Mouse (Mus musculus): ENCODE results near the gene Terb2. TPM values are rescaled to one million over a fixed set of nuclear protein-coding genes. Genes with fewer than 3 reads are reported as not detected.

The Terb2 gene
- polyA plus RNA-seq, 1 experiment from 2014 or later: not detected

GRCm38 (mm10) chr2:122152850-122153249, 33.2 kb upstream of the Terb2 start:
- H3K9ac ChIP-seq (ENCODE audit: low read depth, low read length): no peak overlapping the region
- no peak for TF ChIP-seq CTCF (IDR thresholded peaks at IDR 0.05; ENCODE audit: low read depth)
- H3K4me2 ChIP-seq (ENCODE audit: low read length): no peak overlapping the region
- H3K4me3 ChIP-seq (replicated peaks; ENCODE audit: low read depth, low read length): no peak overlapping the region
- H3K36me3 ChIP-seq (ENCODE audit: insufficient read depth, low read length): peaks cover 15% of the 10 kb centered on the region; the same call in 1 of the 2 replicates
- H3K27ac ChIP-seq: no peak overlapping the region
- ATAC-seq (replicated peaks; ENCODE audit: low FRiP score, low read depth) (no peak), DNase-seq (ENCODE audit: low spot score) (no peak)
- WGBS: 86% methylated on average over 3 of the region's 3 CpGs
- no peaks in the 10 kb centered on the region for H3K9me3 ChIP-seq (replicated peaks; ENCODE audit: low read length)
- no peaks in the 10 kb centered on the region; the same call in 1 of the 2 replicates for H3K4me1 ChIP-seq (replicated peaks; ENCODE audit: insufficient read depth, low read length)
- no peaks in the 10 kb centered on the region for H3K27me3 ChIP-seq (ENCODE audit: insufficient read depth, low read length)

GRCm38 (mm10) chr2:122153681-122154365, 32.2 kb upstream of the Terb2 start:
- TF ChIP-seq CTCF (IDR thresholded peaks at IDR 0.05; ENCODE audit: low read depth): no peak
- WGBS: 83% methylated on average over 6 of the region's 7 CpGs

GRCm38 (mm10) chr2:122154479-122154878, 31.6 kb upstream of the Terb2 start:
- Histone ChIP-seq H3K27ac (no peak overlapping the region), H3K36me3 (ENCODE audit: insufficient read depth, low read length) (peaks cover 15% of the 10 kb centered on the region; the same call in 1 of the 2 replicates), H3K9me3 (replicated peaks; ENCODE audit: low read length) (no peaks in the 10 kb centered on the region), H3K4me2 (ENCODE audit: low read length) (no peak overlapping the region), H3K27me3 (ENCODE audit: insufficient read depth, low read length) (no peaks in the 10 kb centered on the region), H3K4me1 (replicated peaks; ENCODE audit: insufficient read depth, low read length) (no peaks in the 10 kb centered on the region), H3K4me3 (replicated peaks; ENCODE audit: low read depth, low read length) (no peak overlapping the region), H3K9ac (ENCODE audit: low read depth, low read length) (no peak overlapping the region)
- TF ChIP-seq CTCF (IDR thresholded peaks at IDR 0.05; ENCODE audit: low read depth): no peak
- no peak for DNase-seq (ENCODE audit: low spot score)
- no peak for ATAC-seq (replicated peaks; ENCODE audit: low FRiP score, low read depth)
- 96% methylated on average over 2 of the region's 2 CpGs for WGBS

More at GRCm38 (mm10) chr2:122153681-122154365, 32.2 kb upstream of the Terb2 start:
- DNase-seq (ENCODE audit: low spot score) (no peak), ATAC-seq (replicated peaks; ENCODE audit: low FRiP score, low read depth) (no peak)
- Histone ChIP-seq H3K9me3 (replicated peaks; ENCODE audit: low read length) (no peaks in the 10 kb centered on the region), H3K4me1 (replicated peaks; ENCODE audit: insufficient read depth, low read length) (no peaks in the 10 kb centered on the region; the same call in 1 of the 2 replicates), H3K27ac (no peak overlapping the region), H3K4me2 (ENCODE audit: low read length) (no peak overlapping the region), H3K36me3 (ENCODE audit: insufficient read depth, low read length) (peaks cover 15% of the 10 kb centered on the region; the same call in 1 of the 2 replicates), H3K9ac (ENCODE audit: low read depth, low read length) (no peak overlapping the region), H3K4me3 (replicated peaks; ENCODE audit: low read depth, low read length) (no peak overlapping the region), H3K27me3 (ENCODE audit: insufficient read depth, low read length) (no peaks in the 10 kb centered on the region)

GRCm38 (mm10) chr2:122155292-122155691, 30.8 kb upstream of the Terb2 start:
- ATAC-seq (replicated peaks; ENCODE audit: low FRiP score, low read depth) (no peak), DNase-seq (ENCODE audit: low spot score) (no peak)
- Histone ChIP-seq H3K4me1 (replicated peaks; ENCODE audit: insufficient read depth, low read length) (no peaks in the 10 kb centered on the region), H3K27me3 (ENCODE audit: insufficient read depth, low read length) (no peaks in the 10 kb centered on the region), H3K36me3 (ENCODE audit: insufficient read depth, low read length) (peaks cover 15% of the 10 kb centered on the region; the same call in 1 of the 2 replicates), H3K27ac (no peak overlapping the region), H3K4me3 (replicated peaks; ENCODE audit: low read depth, low read length) (no peak overlapping the region), H3K9ac (ENCODE audit: low read depth, low read length) (no peak overlapping the region), H3K9me3 (replicated peaks; ENCODE audit: low read length) (no peaks in the 10 kb centered on the region), H3K4me2 (ENCODE audit: low read length) (no peak overlapping the region)
- WGBS: 73% methylated on average over 2 of the region's 2 CpGs
- no peak for TF ChIP-seq CTCF (IDR thresholded peaks at IDR 0.05; ENCODE audit: low read depth)

GRCm38 (mm10) chr2:122156051-122156700, 29.9 kb upstream of the Terb2 start:
- H3K27me3 ChIP-seq (ENCODE audit: insufficient read depth, low read length): no peaks in the 10 kb centered on the region
- no peaks in the 10 kb centered on the region for H3K9me3 ChIP-seq (replicated peaks; ENCODE audit: low read length)
- H3K9ac ChIP-seq (ENCODE audit: low read depth, low read length): no peak overlapping the region
- no peak overlapping the region for H3K27ac ChIP-seq
- ATAC-seq (replicated peaks; ENCODE audit: low FRiP score, low read depth) (no peak), DNase-seq (ENCODE audit: low spot score) (no peak)
- WGBS: 93% methylated on average over 4 of the region's 4 CpGs
- H3K4me1 ChIP-seq (replicated peaks; ENCODE audit: insufficient read depth, low read length): no peaks in the 10 kb centered on the region
- peaks cover 14% of the 10 kb centered on the region; the same call in 1 of the 2 replicates for H3K36me3 ChIP-seq (ENCODE audit: insufficient read depth, low read length)
- no peak for TF ChIP-seq CTCF (IDR thresholded peaks at IDR 0.05; ENCODE audit: low read depth)
- H3K4me3 ChIP-seq (replicated peaks; ENCODE audit: low read depth, low read length): no peak overlapping the region
- H3K4me2 ChIP-seq (ENCODE audit: low read length): no peak overlapping the region

- ATAC-seq (replicated peaks; ENCODE audit: low FRiP score, low read depth) (no peak), DNase-seq (ENCODE audit: low spot score) (no peak)
- no peak overlapping the region for H3K4me3 ChIP-seq (replicated peaks; ENCODE audit: low read depth, low read length)
- no peaks in the 10 kb centered on the region for H3K27me3 ChIP-seq (ENCODE audit: insufficient read depth, low read length)
- H3K4me2 ChIP-seq (ENCODE audit: low read length): no peak overlapping the region
- no peaks in the 10 kb centered on the region for H3K4me1 ChIP-seq (replicated peaks; ENCODE audit: insufficient read depth, low read length)
- no peak overlapping the region for H3K9ac ChIP-seq (ENCODE audit: low read depth, low read length)
- no peak overlapping the region for H3K27ac ChIP-seq
- H3K9me3 ChIP-seq (replicated peaks; ENCODE audit: low read length): no peaks in the 10 kb centered on the region
- peaks cover 5% of the 10 kb centered on the region; the same call in 1 of the 2 replicates for H3K36me3 ChIP-seq (ENCODE audit: insufficient read depth, low read length)
- TF ChIP-seq CTCF (IDR thresholded peaks at IDR 0.05; ENCODE audit: low read depth): no peak
Observed at GRCm38 (mm10) chr2:122157561-122157960, 28.5 kb upstream of the Terb2 start.
